Mouse (Mus musculus): ENCODE measurements around the gene Ttc23.

The Ttc23 gene

DNA sequence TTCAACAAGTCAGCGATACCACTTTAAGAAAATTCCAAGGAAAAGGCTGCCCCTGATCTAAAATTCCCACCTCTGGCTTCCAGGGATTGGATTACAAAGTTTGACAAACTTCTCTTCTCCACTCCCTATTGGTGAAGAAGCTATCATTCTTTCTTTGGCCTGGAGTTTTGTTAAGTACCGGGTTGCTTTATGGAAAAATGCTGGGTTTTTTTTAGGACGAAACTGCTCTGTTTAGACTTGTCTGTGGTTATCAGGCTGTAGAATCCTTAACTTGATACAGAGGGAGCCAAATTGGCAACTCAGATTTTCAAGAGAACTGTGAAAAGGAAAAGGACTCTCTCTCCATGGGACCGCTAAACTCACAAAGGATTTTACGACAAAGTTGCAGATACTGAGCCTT is at the start of gene Ttc23:
Ttc23 (plus strand) TSS at position 134 of the 400 bp plus-strand sequence.
- DNase-seq (ENCODE audit: low spot score), result peak; percentile 56

DNA sequence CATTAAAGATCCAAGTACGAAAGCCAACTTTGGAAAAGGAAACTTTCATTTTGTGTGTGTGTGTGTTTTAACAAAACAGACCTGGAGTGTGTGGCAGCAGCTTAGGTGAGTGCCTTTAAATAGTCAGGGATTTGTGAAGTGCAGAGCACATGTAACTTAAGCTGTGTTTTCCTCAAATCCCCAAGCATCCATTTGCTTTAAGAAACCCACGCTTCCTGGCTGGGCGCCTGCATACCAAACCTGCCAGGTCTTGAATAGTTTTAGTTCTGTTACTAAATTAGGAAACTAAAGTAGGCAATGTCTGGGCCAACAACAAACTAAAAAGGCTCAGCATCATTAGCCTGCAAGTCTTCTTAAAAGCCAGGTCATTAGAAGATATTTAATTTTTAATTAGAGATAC is 49.2 kb upstream of the Ttc23 start:
- DNase-seq (ENCODE audit: low spot score), result no peak

DNA sequence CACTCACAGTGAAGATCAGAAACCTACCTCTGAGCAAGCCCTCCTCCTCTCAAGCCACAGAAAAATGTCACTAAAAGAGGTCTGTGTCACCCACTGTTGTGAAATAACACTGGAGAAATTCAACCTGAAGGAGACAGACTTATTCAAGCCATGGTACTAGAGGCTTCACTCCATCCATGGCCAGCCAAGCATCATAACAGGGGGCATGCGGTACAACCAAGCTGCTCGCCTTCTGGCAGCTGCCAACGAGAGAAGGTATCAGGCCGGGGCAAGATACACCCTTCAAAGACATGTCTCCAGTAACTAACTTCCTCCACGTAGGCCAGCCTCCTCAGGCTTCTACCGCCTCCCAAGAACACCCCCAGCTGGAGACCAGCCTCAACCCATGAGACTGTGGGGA is 42.1 kb upstream of the Ttc23 start:
- no peak for DNase-seq (ENCODE audit: low spot score)

DNA sequence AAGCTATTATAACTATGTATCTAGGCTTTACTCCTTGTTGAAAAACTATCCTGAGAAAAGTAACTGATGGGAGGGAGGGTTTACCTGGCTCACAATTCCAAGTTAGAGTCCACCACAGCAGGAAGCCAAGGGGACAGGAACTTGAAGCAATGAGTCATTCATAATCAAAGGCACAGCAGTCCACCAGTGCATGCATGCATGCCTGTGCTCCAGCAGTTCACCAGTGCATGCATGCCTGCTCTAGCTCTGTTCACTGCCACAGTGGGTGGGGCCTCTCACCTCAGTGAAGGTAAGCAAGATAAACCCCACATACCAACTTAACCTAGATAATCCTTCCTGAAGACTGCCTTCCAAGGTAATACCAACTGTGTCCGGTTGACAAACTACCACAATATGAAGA is 41.0 kb upstream of the Ttc23 start:
- DNase-seq (ENCODE audit: low spot score), result no peak

DNA sequence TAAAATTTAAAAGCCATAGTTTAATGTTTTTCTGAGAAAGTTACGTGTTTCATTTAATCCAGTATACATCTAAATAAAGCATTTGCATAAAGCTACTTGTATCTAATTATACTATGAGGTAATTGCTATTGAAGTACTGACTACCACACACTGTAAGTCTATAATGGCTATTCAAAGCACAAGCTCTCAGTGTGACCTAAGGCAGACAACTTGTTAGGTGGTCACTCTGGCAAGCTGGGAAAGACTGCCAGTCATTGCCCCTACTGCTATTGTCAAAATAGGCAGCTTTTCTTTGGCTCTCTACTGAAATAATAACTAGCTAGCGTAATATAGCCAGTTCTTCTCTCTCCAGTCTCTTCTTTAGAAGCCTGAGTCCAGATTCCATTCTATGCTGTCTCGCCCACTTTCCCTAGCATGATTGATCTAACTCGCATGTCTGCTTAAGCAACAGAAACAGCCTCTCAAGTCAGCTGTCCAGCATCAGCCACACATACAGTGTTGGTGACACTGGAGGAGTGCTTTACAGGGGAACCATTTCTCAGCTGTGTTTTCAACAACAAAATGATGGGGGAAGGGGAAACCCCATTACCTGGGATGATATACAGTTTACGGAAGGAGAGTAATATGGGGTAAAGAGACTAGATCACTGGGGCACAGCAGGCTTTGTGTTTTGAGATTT is 39.4 kb upstream of the Ttc23 start:
- no peak for DNase-seq (ENCODE audit: low spot score)

DNA sequence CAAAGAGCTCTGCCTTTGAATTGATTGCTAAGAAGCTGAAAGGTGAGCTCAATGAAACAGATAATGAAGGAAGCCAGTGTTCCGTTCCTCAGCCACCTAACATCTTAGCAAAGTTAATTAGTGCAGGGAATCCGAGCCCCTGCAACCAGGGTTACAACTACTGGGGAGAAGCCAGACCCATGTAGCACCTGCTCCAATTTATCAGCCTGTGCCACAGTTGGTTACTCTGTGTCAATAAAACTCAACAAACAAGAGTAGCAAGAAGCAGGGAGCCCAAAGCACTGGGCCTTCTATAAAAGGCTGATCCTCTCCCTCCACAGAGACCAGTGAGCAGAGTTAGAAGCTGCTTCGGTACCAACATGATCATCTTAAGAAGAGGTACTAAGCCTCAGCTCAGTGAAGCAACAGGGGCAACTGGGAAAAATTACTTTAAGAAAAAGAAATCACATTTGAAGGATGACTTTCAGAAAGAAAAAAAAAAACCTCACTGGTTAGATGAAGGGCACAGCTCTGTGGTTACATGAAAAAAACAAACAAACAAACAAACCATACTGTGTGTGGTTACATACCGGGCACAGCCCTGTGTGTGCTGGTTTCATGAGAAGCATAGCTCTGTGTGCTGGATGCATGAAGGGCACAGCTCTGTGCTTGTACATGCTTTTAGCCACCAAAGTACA is 38.7 kb upstream of the Ttc23 start:
- no peak for DNase-seq (ENCODE audit: low spot score)

DNA sequence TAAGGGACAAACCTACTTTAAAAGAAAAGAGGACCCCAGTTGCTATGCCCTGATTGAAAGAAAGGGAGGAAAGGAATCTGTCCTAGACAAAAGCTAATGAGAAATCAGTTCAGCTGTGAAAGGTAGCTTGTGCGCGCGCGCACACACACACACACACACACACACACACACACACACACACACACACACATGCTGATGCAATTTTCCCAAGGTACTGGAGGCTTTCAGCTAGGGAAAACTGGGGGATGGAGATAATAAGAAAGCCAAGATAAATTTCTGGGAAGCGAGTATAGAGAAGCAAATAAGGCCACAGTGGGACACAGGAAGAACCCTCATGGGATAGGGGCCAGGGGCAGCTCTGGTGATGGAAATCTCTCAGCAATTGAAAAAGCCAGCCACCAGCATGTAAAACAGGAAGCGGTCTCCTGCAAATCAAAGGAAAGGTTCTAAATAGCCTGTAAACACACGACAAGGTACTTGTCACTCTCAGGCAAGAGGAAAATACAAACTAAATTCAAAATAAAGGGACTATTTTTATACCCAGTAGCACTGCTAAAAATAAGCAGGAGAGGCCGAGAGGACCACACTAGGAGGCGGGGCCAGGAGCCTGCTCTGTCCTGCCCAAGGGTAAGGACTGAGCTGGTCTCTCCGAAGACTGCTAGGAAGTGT is 33.3 kb upstream of the Ttc23 start:
- no peak for DNase-seq (ENCODE audit: low spot score)

DNA sequence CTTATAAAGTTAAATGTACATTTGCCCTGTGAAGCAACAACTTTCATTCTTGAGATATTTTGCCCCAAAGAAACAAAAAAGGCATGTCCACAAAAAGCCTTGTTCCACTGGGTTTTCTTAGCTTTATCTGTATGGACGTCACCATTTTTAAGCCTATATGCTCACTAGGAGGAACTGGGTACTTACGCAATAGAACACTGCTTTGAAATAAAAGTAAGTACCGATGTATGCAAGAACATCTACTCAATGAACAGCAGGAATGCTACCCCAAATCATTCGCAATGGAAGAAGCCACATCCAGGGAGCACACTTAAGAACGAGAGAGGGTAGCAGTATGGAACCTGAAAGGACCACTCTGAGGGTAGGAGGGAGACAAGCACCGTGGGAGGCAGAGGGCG is 32.7 kb upstream of the Ttc23 start:
- DNase-seq (ENCODE audit: low spot score), result no peak

DNA sequence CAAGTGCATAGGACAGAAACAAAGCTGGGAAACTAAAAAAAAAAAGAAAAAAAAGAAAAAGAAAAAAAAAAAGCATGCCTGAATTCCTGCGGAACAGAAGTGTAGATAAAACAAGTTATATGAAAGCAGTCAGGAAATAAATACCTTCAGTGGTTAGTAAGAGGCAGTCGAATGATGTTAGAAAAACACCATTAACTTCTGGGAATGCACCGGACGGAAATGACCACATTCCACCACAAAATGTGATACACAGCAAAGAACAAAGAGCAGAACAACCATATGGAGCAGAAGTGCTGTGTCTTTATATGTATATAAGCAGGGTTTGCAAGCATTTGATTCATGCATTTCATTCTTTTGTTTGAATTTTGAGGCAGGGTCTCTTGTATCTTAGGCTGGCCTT is 30.3 kb upstream of the Ttc23 start:
- no peak for DNase-seq (ENCODE audit: low spot score)

DNA sequence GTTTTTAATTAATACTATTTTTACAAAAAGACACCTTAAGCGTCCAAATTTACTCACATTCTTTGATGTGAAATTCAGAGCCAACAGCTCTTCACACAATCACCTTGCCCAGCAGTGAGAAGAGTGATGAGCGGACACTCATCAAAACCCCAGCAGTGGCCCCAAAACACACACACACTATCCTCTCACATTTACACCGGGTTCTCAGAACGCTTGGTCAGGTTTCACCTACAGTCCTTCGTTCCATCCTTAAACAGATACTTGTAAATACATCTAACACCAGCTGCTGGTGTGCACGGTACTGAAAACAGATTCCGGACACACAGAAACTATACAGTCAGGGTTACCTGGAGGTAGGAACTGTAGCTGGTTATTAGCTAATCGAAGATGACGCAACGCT is 29.6 kb upstream of the Ttc23 start:
- DNase-seq (ENCODE audit: low spot score), result no peak

DNA sequence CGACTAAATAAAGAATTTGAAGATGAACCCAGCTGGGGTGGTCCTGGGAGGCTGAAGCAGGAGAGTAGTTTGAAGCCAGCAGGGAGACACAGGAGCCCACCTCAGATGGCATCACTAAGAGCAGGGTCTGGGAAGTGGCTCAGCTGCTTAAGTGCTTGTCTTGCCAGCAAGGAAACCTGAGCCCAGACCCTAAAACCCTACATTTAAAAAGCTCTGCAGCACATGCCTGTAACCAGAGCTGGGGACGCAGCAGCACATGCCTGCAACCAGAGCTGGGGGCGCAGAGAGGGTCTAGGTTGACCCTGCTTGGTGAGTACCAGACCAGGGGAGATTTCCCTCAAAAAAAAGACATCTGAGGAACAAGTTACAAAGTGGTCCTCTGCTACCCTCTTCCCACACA is 28.9 kb upstream of the Ttc23 start:
- DNase-seq (ENCODE audit: low spot score), result no peak

DNA sequence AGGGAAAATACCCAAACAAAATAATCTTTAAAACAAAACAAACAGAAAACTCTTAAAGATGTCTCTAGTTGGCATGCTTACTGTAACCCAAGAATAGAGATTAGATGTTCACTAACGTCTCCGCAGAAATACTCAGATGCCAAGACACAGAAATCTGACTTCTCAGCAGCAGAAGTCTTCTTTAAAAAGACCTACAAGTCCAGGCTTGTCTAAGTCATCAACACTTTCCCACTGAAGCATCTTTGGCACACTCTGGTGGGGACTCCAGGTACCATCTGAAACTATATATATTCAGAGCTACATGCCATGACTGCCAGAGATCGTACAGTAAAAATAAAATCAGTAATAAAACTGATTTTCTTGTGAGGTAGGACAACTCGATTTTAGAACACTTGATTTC is 27.4 kb upstream of the Ttc23 start:
- DNase-seq (ENCODE audit: low spot score), result no peak

DNA sequence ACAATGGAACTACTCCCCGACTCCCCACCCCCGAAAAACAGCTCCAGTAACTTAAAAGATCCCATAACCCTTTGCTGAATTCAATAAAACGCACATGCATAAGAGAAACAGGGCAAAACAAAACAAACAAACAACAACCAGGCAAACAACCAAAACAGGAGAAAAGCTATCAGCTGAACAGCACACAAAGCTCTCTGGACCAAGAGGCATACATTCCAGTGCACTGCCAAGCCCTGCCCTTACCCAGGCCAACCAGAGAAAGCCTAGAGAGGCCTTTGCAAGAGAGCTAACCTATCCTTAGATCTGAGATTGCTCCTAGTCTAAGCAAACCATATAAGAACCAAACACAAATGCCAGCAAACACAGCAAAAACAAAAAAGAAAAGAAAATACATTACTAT is 25.1 kb upstream of the Ttc23 start:
- DNase-seq (ENCODE audit: low spot score), result no peak

DNA sequence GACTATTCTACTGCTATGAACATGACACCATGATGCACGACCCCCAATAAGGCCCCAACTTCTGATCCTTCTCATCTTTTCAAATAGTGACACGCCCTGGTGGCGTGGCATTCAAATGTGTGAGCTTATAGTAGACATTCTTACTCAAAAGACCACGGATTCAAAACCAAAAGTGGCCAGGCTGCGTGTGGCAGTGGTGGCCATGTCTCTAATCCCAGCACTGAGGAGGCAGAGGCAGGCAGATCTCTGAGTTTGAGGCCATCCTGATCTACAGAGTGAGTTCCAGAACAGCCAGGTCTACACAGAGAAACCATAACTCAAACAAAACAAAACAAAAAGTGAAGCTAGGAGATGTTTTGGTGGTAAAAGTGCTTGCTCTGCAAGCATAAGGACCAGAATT is 20.5 kb upstream of the Ttc23 start:
- no peak for DNase-seq (ENCODE audit: low spot score)

DNA sequence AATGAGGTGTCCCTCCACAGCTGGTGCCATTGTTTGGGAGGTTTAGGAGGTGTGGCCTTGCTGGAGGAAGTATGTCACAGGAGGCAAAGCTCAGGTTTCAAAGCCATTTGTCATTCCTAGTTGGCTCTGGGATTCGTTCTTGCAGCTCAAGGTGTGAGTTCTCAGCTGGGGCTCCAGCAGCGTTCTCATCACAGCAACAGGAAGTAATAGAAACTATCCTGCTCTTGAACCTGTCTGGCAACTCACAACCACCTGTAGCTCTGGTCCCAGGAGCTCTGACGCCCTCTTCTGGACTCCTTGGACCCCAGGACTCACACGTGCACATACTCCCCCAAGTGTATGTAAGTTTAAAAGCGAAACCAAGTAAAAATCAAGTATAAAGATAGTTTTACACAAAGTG is 17.5 kb upstream of the Ttc23 start:
- DNase-seq (ENCODE audit: low spot score), result no peak

DNA sequence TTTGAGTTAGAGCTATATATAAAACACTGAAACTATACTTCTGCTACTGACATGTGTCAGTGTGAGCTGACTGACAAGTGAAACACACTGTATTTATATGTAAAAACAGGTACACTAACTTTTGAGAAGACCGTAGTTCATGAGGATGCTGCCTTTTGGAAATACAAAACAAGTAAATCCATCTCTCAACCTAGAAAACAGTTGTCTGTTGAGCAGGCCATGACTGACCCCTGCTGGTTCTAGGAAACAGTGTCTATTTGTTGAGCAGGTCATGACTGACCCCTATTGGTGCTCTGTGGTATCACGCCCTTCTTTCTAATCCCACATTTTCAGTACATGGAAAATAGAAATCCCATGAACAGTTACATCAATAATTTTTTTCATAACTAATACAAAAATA is 16.4 kb upstream of the Ttc23 start:
- DNase-seq (ENCODE audit: low spot score), result peak; percentile 48

DNA sequence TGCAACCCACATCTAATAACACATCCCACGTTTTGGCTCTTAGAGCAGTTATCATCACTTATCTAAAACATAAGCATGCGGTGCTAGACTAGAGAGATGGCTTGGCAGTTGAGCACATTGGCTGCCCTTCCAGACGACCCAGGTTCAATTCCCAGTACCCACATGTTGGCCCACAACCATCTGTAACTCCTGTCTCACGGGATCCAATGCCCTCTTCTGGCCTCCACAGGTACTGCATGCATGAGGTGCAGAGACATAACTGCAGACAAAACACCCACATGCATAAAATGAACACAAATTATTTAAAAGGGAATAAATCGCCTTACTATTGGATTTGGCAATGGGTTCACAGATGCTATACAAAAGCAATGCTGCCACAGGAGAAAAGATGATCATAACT is 14.8 kb upstream of the Ttc23 start:
- no peak for DNase-seq (ENCODE audit: low spot score)

DNA sequence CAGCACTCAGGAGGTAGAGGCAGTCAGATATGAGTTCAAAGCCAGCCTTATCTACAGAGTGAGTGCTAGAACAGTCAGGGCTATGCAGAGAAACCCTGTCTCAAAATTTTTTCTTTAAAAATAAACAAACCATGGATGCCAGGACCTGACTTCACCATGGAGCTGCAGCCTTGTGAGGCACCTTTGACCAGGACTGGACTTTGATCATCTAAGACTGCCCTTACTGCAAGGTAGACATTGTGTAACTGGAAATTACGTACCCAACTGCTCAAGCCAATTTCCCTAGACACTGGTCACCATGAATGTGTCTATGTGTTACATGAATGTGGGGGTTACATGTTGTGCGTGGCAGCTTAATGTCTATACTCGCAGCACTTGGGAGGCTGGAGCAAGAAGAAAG is 13.0 kb upstream of the Ttc23 start:
- no peak for DNase-seq (ENCODE audit: low spot score)

DNA sequence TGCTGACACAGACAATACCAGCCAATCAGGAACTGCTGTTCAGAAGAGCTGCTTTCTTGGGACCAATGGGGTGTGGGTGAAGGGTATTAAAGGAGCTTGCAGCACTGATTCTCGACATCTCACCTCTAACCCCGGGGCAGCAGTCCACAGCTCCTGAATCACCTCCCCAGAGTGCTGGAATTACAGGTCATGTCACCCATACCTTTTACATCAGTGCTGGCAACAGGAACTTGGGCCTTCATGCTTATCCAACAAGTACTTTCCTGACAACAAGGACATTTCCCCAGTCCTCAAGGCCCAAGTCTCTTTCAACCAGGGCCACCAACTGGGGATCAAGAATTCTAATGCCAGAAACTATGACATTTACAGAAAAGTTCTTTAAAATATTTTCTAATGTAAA is 11.0 kb upstream of the Ttc23 start:
- no peak for DNase-seq (ENCODE audit: low spot score)

DNA sequence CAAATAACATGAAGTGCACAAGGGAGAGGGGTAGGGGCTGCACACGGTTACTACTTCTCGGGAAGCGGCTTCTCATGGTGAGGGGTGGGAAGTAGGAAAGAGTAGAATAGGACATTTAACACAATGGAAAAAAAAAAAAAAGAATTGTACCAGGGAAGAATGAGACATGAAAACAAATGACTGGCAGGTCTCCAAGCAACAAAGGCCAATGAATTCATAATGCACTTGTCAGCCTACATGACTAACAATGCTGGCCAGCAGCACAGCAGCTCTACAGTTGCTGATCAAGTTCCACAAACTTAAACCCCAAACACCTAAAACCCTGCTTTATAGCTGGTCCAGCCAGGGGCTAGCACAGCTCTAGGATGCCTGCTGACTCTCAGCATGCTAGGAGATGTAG is 8.2 kb upstream of the Ttc23 start:
- no peak for DNase-seq (ENCODE audit: low spot score)

DNA sequence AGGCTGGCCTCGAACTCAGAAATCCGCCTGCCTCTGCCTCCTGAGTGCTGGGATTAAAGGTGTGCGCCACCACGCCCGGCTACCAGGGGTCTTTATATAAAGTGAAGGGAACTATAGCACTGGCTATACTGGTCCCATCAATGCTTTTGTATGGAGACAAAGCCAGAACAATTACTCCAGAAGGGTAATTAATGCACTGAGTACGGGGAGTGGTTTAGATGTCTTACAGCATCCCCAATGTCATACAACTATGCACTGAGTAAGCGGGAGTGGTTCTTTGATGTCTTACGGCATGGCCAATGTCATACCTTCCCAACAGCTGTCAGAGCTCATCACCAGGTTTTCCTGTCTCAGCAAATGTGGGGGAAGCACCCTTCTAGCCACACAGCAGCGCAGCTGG is 4.3 kb upstream of the Ttc23 start:
- DNase-seq (ENCODE audit: low spot score), result no peak

DNA sequence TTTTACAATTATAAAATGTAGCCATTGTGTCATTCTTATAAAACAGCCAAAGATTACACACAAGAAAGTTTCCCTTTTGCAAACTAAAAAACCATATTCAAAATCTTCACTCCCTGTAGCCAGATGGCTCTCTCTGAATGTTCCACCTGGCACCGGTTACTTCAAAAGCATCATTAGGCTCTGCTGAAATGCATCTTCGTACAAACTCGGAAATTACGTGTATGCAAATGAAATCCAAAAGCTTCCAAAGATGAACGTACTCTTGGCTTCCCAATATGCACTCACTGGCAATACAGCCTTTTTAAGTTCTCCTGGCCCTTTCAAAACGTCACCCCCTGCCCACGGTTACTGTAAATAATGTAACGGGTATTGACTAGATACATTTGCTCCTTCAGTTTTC is 2.9 kb upstream of the Ttc23 start:
- no peak for DNase-seq (ENCODE audit: low spot score)

DNA sequence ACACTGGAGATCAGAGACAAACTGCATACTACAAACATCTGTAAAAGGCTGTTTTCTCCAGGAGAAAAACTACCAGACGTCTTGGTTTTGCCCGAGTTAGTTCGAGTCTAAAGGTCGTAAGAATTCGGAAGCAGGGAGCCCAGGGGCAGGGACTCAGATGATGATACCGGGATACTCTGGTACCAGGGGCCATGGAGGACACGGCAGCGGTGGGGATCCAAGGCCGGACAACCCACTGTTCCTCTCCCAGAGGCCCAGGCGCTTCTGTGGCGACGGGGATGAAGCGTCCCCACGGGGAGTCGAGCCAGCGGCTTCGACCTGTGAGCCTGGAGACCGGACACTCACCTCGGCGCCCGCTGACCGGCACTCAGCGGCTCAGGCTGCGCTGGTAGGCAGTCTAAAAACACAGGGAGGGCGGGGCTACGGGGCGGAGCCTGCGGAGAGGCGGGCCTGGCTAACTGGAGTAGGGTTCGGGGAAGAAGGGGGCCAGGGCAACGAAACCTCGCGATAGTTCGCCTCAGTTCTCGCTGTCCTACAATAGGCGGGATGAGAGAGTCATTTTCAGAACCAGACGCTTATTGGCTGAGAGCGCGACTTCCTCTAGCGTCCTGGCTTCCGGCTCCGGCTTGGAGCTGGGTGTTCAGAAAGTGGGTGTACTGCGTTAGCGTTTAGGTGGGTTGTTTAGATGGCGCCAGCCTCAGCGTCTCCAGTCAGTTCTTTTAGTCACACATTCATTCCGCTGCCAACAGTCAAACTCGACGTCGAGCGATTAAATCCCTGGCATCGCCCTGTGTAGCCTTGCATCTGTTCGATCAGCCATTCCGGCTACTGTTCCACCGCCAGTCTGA is 2.2 kb upstream of the Ttc23 start, which contains the start of gene Lrrc28:
Lrrc28 (minus strand) TSS at position 436 of the 848 bp plus-strand sequence.
- peak; percentile 100 for DNase-seq (ENCODE audit: low spot score)
